8 mouse cellular contexts compared by ENCODE assay signal in the genomic region with DNA sequence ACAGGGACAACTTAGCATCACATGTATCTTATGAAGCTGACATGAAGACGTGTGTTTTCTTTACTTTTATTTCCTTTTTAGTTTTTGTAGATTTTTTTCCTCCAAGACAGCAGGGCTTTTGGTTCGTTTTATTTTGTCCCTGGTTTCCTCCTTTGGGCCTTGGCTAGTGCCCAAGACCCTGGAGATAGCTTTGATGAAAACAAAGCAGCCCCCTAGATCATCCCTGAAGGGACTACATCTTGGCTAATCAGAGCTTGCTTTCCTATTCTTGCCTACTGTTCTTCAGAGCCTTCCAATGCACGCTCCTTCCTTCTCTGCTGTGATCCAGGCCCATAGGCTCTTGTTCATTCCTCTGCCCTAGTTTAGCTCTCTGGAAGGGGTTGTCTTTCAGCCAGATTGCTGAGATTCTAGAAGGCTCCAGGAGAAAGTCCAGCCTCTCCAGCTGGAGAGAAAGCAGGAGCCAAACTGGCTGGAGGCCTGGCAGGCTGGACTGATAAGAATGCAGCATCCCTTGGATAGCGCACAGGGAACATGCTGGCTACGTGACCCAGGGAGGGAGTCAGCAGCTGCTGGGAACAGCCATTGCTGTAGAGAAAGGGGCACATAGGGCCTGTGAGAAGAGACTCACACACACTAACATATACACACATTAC. TPM values are rescaled to one million over a fixed set of nuclear protein-coding genes. Genes with fewer than 3 reads are reported as not detected.
DNase-seq lines count a peak whose midpoint lies in the region; ATAC-seq and TF ChIP-seq lines count a peak whose summit lies in the region.

No protein-coding gene starts in this region.

- intact Hi-C loops in left cerebral cortex, adult 2 months (cut with DNase I), result no loop called here

- peak; percentile 86 for ATAC-seq in heart, embryonic 15.5 days (replicated peaks; ENCODE audit: insufficient number of reproducible peaks, insufficient read depth, low FRiP score, low read depth)

- H3K9ac ChIP-seq in heart, embryonic 15.5 days, result no peak overlapping the region

- H3K4me2 ChIP-seq in heart, embryonic 15.5 days, result no peak overlapping the region

- H3K27ac ChIP-seq in heart, embryonic 15.5 days, result peak overlapping the region; percentile 95
- H3K27ac ChIP-seq in left cerebral cortex, adult 2 months, result peak overlapping the region; percentile 76

- no peaks in the 10 kb centered on the region for H3K27me3 ChIP-seq in heart, embryonic 15.5 days

- DNase-seq in embryo, embryonic 10 days (ENCODE audit: low spot score), result peak; percentile 23
- DNase-seq in embryo, embryonic 10.5 days (ENCODE audit: low spot score), result no peak
- DNase-seq in 3T3-L1 (ENCODE audit: low read depth, low spot score), result peak; percentile 53
- DNase-seq in cerebellum, postnatal 36 days, result peak; percentile 84 to 85
- DNase-seq in left cerebral cortex, adult 2 months (ENCODE audit: extremely low spot score in 1 of 2, low spot score in 2 of 2), result peak in 1 of 2 experiments; percentile 57
- DNase-seq in right cerebral cortex, postnatal 4 days, result peak; percentile 51
- no peak for DNase-seq in B cell, adult 2 months

- H3K4me3 ChIP-seq in heart, embryonic 15.5 days, result no peak overlapping the region
- no peak overlapping the region for H3K4me3 ChIP-seq in left cerebral cortex, adult 2 months

- 29% methylated on average over 5 of the region's 5 CpGs for WGBS in heart, embryonic 15.5 days

- no peaks in the 10 kb centered on the region for H3K9me3 ChIP-seq in heart, embryonic 15.5 days (replicated peaks)

- no peak for TF ChIP-seq CTCF in left cerebral cortex, adult 2 months (IDR thresholded peaks at IDR 0.05)

- H3K4me1 ChIP-seq in heart, embryonic 15.5 days (replicated peaks), result peaks cover 52% of the 10 kb centered on the region

- no peaks in the 10 kb centered on the region for H3K36me3 ChIP-seq in heart, embryonic 15.5 days

RNA-seq across cellular contexts. Expression of a gene that starts 42.8 kb away (rescaled TPM):
- 103 and 106 TPM in 2 replicates for polyA plus RNA-seq in heart, embryonic 15.5 days (2015; fragmentation: Nextera tagmentation; extraction: Ambion mirVana)
- total RNA-seq in left cerebral cortex, adult 2 months (2021), result 1 to 10 TPM; 6.0 to 7.3 TPM

RNA-seq across cellular contexts. Expression of a gene that starts 52.0 kb away (rescaled TPM):
- 1.9 and 4.6 TPM in 2 replicates for polyA plus RNA-seq in heart, embryonic 15.5 days (2015; fragmentation: Nextera tagmentation; extraction: Ambion mirVana)
- total RNA-seq in left cerebral cortex, adult 2 months (2021), result 10 to 100 TPM; 17.4 to 18.1 TPM

RNA-seq across cellular contexts. Expression of a gene that starts 54.3 kb away (rescaled TPM):
- polyA plus RNA-seq in heart, embryonic 15.5 days (2015; fragmentation: Nextera tagmentation; extraction: Ambion mirVana), result 11.5 and 13.3 TPM in 2 replicates
- total RNA-seq in left cerebral cortex, adult 2 months (2021), result 10 to 100 TPM; 41.7 to 47.6 TPM

Comparison
In these comparisons a context has a peak if more than half of its experiments do, and no peak if none do; other contexts are left out.
1. DNase-seq: peak in embryo, embryonic 10 days (single experiment), 3T3-L1 (single experiment), cerebellum, postnatal 36 days (2 of 2) and right cerebral cortex, postnatal 4 days (single experiment); none in embryo, embryonic 10.5 days (single experiment) and B cell, adult 2 months (0 of 2).